Mouse (Mus musculus) adrenal gland, postnatal 25 days (tissue): ENCODE results near the gene Zfp418. TPM values are rescaled to one million over a fixed set of nuclear protein-coding genes. Genes with fewer than 3 reads are reported as not detected.
"Not testable (repeated sequence)": the region's sequence is repeated elsewhere in the genome, so short reads cannot be mapped to it uniquely, and the experiment has no call there.

Experiments
- DNase-seq: peaks from one replicate; pipeline ENCODE4 v3.0.0; 2021; ENCODE audit warnings: mixed read lengths
- long read RNA-seq: library from polyadenylated mRNA; stranded (forward); transcript quantifications from one replicate; pipeline ENCODE4 v2.0.0, GENCODE M21; 2021
- total RNA-seq: library from RNA; stranded (reverse); gene quantifications from 2 replicates; pipeline ENCODE4 v1.2.3, GENCODE M21; 2021

The Zfp418 gene
- 2.3 and 3.4 TPM in 2 replicates for total RNA-seq
- long read RNA-seq, partial matches to known transcripts: 0 of 1 reads
- long read RNA-seq, other reads (novel, unspliced or antisense): 0 of 1 reads

DNA sequence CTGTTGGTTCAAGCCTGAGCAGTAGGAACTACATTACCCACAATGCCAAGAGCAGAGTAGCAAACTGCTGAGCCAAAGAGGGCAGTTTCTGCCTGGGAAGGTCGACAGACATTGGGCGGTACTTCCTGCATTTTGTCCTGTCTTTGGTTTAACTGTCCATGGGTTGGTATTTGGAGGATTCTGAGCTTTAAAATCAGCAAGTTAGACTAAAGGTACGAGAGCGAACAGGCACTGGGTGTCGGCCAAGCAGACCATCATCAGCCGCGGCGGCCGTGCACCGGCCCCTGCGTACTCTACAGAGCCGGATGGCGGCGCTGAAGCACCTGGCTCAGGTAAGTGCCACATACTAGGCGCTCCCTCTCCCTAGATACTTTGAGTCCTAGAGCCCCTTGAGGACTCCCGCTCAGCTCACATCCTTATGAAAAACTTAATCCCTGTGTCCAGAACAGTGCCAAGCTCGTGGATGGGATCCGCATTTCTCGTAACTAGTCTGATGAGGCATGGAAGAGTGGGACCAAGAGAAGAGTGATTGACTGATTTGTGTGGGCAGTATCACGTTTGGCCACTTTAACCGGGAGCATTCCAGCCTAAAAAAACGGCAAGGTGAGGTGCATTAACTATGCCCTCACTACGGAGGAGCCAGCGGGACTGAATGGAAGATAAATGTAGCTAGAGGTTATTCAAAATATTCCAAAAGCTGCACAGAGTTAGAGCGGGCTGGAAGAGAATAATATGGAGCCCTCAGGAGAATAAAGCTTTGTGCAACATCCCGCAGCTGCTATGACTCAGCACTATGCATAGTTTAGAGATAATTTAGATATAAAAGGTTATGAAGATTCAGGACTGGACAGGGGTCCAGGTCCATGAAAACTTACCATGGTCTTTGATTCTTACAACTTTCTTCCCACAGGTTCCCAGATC lies at the start of gene Zfp418:
Gene Zfp418, plus strand, starts transcription at position 104 of the 921 bp plus-strand sequence.
- DNase-seq: peak; percentile 42

DNA sequence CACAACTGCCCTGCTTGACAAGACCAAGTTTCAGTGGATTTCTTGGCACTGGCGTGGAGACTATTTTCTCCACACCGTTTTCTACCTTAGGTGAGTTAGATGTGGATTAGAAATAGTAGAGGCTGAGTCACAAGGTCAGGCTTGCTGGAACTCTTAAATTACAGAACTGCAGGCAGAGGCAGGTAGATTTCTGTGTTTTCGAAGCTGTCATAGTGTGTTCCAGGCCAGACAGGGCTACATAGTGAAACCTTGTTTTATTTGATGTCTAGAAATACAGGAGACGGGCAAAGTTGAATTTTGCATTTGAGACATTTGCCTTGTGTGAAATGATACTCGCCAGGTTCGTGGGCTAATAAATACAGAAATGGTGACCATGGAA lies 49.5 kb upstream of the Zfp418 start:
- no peak for DNase-seq

DNA sequence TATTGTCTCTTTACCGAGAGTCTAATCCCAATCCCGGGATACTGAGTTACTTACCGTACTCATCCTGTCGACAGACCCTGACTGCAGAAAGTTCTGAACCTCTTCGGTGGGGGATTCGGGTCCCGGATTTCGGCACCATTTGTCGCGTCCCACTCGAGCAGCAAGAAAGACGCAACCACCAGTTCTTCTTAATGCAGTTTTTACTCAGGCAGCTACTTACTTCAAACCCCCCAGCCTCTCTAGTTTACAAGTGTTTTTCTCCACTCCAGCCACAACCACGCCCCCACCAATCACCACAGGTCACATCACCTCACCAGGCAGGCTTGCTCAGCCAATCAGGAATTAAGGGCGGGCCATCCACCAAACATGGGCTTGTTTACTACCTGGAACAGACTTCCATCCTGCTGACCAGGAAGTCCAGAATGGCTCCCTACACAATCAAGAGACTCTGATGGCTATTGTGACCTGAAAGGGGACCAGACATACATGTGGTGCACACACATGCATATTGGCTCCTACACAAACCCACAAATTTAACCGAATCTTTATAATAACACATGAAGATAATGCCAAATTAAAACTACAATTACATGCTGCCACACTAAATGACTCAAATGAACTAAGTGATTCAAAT lies 40.5 kb upstream of the Zfp418 start:
- not testable (repeated sequence) for DNase-seq

DNA sequence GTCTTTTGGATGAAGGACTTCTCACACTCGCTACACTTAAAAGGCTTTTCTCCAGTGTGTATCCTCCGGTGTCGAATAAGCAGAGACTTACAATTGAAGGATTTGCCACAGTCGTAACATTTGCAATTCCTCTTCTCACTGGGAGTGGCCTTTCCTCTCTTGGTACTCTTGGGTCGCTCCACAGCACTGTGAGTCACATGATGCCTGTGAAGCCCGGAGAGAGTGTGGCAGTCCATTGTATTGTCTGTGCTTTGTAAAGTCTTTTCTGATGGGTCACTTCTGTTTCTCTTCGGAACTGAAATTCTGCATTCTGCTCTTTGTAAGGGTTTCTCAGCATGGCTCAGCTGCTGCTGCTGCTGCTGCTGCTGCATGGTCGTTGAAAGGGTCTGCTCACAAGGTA lies 38.4 kb upstream of the Zfp418 start:
- DNase-seq: no peak

DNA sequence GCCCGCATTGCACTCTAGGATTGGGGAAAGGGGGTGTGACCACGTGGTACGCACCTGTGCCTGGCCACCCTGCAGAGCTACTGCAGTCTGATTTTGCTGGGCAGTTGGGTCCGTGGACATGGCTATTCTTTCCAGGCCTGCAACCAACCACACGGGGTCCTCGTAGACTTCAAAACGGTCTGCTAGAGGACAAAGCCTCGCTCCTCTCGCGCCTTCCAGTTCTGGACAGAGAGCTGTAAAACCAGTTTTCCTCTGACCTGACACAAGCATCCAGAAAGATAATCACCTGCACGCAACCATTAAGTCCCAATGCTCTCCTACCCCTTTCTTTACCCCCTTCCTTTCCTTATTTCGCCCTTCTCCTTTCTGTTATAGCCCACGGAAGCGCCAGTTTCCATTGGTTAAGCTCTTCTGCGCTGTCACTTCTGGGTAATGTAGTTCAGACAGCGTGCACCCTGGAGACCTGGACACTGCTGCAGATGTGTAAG lies 34.7 kb upstream of the Zfp418 start, which contains the start of gene Zfp773:
Gene Zfp773, minus strand, starts transcription at position 377 of the 488 bp plus-strand sequence.
- DNase-seq: peak; percentile 55

DNA sequence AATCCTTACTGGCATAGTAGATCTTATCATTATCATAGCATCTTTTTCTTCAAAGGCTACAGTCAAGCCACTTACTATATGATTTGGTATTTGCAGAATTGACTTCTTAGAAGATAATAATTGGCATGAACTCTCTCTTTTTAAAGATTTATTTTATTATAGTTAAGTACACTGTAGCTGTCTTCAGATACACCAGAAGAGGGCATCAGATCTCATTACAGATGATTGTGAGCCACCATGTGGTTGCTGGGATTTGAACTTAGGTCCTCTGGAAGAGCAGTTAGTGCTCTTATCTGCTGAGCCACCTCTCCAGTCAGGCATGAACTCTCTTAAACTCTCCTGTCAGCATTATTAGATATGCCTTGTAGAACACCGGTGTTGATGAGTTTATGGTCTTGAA lies 26.9 kb upstream of the Zfp418 start:
- no peak for DNase-seq

DNA sequence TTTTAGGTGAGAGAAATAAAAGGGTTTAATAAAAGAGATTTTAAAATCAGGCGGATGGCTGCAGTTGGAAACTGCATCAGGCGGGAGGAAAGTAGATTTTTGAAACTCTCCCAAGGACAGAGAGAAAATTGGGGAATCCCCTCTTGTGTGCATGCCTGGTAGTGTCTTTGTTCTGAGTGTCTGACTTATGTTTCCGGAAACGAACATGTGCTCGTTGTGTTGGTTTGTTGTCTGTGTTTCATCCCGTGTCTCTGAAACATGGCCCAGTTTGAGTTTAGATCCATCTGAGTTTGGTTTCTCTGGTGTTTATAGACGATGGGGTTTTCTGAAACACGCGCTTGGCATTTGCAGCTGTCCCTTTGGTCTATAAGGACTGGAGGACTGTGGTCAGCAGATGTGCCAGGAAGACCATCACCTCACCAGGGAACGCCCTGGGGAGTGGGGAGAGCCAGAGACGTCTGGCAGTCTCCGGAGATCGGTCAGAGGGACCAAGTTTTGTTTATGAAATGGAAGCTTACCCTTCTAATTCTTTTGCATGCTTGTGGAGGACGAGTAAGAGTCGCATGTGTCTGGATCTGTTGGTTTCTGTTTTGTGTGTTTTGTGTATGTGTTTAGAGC lies 25.0 kb upstream of the Zfp418 start:
- no peak for DNase-seq

DNA sequence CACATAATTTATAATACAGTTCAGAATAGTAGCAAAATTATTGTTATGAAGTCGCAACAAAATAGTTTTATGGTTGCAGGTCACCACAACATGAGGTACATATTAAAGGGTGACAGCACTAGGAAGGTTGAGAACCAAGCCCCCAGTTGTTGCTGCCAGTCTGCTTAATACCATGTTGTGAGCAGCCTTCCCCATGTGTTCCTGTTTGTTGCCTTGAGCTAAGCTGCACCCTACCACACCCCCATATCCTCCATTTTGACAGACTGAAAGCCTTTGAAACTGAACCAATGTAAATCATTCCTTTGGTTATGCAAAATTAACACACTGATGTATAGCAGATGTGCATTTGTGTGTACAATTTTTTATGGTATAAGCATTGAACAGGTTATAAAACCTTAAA lies 14.8 kb downstream of the Zfp418 start:
- no peak for DNase-seq

DNA sequence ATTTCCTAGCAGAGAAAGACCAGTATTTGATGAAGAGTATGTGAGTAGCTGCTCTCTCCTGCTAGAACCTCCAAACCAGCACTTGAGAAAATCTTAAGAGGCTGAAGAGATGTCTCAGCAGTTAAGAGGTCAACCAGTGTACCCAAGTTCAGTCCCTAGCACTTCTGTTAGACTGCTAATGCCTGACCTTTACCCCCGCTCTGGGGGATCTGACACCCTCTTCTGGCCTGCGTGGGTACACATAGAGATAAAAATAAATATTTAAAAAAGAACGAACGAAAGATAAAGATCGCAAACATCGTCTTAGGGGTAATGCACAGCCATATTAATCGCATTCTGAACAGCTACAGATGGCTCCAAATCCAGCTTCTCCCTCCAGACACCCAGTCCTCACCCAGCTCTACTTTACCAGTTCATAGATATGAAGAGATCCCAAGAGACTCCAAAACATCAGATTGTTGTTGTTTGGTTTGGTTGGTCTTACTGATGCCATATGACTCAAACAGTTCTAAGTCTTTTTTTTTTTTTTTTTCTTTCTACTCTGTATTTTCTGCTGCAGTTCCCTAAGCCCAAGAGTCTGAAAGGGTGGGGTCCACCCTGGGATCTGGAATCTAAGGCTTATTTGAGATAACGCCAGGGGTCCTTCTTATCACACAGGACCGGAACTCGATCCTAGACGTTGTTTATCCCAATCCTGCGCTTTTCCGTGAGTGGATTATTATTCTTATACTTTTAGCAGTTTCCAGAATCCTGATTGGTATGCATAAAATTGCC lies 16.5 kb downstream of the Zfp418 start:
- DNase-seq: no peak

DNA sequence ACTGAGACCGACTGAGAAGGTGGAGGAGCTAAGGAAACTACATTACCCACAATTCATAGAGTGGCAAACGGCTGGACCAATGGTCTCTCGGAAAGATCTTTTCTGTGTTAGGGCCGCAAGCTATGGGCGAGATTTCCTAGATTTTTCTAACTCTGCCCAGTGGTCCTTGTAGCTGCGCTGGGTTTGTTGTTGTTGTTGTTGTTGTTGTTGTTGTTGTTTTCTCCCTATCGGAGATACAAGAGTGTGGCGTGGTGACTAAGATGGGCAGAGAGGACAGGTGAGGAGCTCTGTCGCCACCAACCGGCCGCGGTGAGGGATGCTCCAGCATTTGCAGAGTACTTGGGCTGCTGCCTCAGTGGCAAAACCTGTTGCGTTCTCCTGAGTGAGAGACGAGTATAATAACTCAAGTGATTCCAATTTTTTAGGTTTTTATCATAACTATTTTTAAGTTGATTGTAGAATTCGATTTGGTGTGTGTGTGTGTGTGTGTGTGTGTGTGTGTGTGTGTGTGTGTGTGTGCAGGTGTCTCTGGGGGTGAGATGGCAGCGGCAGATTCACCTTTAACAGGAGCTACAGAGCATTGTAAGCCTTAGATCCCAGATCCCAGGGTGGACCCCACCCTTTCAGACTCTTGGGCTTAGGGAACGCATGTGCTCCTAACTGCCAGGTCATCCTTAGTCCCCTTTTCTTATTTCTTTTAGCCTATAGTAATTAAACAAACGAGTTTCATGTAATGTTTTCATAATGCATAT lies 17.2 kb downstream of the Zfp418 start:
- peak; percentile 73 for DNase-seq

DNA sequence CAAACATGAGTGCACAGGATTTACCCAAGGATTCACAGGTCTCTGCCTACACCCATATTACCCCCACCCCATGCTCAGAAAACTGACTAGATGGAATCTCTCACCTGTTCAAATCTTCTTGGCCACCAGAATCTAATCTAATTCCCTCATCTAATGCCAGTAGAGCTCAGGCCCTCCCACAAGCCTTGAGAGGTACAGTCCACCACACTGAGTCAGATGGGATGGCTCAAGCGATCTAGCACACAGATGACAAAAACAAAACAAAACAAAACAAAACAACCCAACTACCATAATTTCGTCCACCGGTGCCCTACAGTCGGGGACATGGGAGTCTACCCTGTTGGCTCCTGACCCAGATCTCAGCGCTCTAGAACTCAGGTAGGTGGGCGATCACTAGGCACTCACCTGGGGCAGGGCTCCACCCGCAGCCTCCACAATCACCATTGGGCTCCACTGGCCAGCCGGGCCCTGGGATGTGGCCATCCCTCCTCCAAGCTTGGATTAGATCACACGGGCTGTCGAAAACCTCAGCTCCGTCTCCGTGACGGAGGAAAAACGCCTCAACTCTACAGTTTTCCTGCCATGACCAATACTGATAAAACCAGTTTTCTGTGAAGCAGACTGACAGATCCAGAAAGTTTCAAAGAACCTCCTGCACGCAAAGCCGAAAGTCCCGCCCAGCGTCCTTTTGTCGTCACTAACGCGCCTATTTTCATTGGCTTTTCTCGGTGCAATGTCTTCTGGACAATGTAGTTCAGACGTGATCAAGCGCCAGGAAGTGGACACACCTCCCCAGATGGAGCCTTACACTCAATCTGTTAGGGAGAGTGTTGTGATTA lies 38.4 kb downstream of the Zfp418 start, which contains the start of gene Zfp772:
Gene Zfp772, minus strand, starts transcription at position 686 of the 839 bp plus-strand sequence.
- DNase-seq: peak; percentile 13

Other genes with a start within 250 kb of the Zfp418 start
- gene Aurkc, start 176.0 kb upstream of the Zfp418 start, total RNA-seq: not detected in 2 replicates
- 12.7 and 13.8 TPM in 2 replicates for gene Zfp954, start 49.8 kb upstream of the Zfp418 start, total RNA-seq
- 1.7 and 1.9 TPM in 2 replicates for gene Zfp773, start 34.6 kb upstream of the Zfp418 start, total RNA-seq
- gene Zfp772, start 38.7 kb downstream of the Zfp418 start, total RNA-seq: 5.3 and 5.8 TPM in 2 replicates
- gene Vmn2r29, start 76.0 kb downstream of the Zfp418 start, total RNA-seq: 0.57 and 0.64 TPM in 2 replicates
- gene Gm45844, start 107.0 kb downstream of the Zfp418 start, total RNA-seq: 4.0 and 4.4 TPM in 2 replicates
- 65.3 and 75.8 TPM in 2 replicates for gene Clcn4, start 129.5 kb downstream of the Zfp418 start, total RNA-seq
- 0.24 and 0.67 TPM in 2 replicates for gene Vmn2r30, start 166.3 kb downstream of the Zfp418 start, total RNA-seq
- 2.5 and 3.1 TPM in 2 replicates for gene Gm45783, start 203.2 kb downstream of the Zfp418 start, total RNA-seq
- not detected in 2 replicates for gene Vmn2r31, start 228.4 kb downstream of the Zfp418 start, total RNA-seq